Mouse (Mus musculus) kidney, postnatal 10 days (tissue): ENCODE data around the gene Acy3.
"Not testable (repeated sequence)": the region's sequence is repeated elsewhere in the genome, so short reads cannot be mapped to it uniquely, and the experiment has no call there.

Experiments
- DNase-seq: peaks from one replicate; pipeline ENCODE4 v3.0.0; 2021; ENCODE audit warnings: mixed read lengths

The Acy3 gene

GRCm38 (mm10) chr19:4004331-4004730, 18.0 kb downstream of the Acy3 start:
- DNase-seq: no peak

DNA sequence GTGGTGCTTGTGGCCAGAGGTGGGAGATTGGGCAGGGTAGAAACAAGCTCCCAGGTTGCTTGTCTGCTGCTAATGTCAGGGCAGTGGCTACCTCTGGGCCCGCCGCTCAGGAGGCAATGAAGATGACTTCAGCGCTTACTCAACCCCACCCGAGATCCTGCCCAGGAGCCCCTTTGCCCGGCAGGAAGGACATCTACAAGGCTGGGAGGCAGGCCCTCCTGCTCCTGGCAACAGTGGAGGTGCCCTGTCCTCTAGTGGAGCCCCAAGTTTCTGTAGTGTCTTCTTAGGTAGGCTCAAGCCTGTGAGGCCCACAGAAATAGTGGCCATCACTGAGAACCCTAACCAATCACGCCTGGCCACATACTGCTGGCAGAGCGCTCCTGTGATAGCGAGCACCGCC, 18.7 kb downstream of the Acy3 start:
- no peak for DNase-seq

- no peak for DNase-seq
Measured at GRCm38 (mm10) chr19:4005971-4006370, 19.6 kb downstream of the Acy3 start.

DNA sequence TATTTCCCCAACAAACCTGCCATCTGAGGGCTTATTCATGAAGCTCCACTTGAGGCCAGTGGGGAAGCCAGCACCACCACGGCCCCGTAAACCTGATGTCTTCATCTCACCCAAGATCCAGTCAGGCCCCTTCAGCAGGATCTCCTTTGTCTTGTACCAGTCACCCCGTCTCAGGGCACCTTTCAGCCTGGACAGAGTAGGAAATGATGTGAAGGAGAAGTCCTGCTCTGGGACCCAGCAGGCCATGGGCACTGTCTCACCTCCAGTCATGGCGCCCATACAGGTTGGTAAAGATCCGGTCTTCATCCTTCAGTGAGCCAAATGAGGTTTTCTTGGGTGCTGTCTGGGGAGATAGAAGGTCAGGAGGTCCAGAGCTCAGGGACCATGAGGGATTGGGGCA, 24.7 kb downstream of the Acy3 start:
- DNase-seq: no peak

GRCm38 (mm10) chr19:4012432-4013022, 26.2 kb downstream of the Acy3 start, which contains the start of gene Ndufv1:
Ndufv1 (minus strand) TSS chr19:4012806.
- DNase-seq: peak; percentile 98

DNA sequence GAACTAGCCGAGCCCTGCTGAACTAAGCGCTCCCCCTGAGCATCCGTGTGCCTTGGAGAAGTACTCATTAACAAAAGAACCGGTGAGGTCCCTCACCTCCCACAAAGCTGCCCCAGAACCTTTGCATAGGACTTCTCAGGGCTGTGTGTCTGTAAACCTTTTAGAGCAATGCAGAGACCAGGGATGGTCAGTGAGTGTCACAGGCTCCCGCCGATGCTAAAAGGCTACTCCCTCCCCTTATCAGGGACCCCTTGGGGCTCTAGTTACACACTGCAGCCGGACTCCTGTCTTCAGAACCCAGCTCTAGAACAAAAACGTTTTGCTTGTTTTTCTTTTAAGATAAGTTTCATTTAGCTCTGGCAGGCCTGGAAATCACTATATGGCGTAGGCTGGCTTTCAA, 26.7 kb downstream of the Acy3 start:
- DNase-seq: no peak

DNA sequence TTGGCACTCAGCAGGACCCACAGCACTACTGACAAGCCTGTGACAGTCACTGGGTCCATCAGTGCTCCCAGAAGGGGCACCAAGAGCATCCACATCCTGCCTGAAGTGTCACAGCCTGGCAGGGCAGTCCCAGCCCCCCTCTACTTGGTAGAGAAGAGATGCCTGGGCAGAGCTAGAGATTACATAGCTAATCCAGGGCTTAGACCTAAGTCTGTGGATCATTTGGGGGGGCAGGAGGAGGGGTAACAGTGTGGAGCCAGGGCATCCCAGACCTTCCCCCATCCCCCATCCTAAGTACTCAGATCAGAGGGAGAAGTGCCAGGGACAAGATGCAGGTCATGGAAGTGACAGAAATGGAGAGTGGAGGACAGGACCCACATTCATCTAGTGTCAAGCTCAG, 28.4 kb downstream of the Acy3 start:
- DNase-seq: no peak

DNA sequence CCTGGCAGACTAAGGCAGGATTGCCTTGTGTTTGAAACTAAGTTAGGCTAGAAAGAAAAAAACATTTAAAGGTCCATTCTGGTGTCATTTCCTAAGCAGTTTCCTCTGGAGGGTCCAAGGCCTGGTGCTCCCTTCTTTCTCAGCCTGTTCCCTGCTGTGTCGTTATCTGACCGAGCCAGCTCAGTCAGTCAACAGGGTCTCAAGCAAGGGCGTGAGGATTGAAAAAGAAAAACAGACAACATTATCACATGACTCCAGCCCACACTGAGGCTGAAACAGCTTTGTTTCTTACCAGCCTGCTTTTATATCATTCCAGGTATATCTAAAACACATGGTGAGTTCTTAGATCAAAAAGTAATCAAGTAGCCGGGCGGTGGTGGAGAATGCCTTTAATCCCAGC, 29.3 kb downstream of the Acy3 start:
- DNase-seq: no peak

- DNase-seq: no peak
Measured at GRCm38 (mm10) chr19:4017921-4018587, 31.7 kb downstream of the Acy3 start.

DNA sequence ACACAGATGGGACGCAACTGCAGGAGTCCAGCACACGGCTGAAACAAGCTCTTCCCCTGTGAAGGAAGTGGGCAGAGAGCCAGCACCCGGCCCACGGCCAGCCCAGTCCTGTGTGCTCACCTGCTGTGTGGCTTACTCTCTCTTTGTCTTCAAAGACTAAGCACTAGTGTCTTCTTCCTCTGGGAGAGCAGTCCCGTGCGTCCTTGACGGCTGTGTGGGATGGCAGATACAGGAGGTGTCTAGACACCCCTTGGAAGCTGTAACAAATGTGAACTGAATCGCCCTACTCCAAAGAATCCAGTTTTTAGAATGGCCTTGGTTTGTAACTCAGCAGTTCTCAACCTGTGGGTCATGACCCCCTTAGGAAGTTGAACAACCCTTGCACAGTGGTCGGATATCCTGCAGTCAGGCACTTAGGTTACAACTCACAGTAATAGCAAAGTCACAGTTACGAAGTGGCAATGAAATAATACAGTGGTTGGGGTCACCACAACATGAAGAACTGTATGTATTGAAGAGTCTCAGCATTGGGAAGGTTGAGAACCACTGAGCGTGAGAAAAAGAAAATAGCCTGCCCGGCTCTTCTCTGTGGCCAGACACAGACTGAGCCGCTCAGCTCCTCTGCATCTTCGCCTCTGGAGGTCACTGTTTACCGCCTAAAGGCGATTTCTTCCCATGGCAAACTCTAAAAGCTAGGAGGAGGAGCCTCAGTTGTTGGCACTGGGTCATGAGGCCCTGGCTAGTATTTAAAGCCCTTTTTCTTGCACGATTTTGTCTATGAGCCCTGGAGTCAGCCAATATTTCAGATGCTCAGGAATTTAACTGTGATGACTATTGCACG, 32.6 kb downstream of the Acy3 start:
- peak; percentile 89 for DNase-seq

GRCm38 (mm10) chr19:4023185-4023584, 36.8 kb downstream of the Acy3 start:
- DNase-seq: no peak

GRCm38 (mm10) chr19:4027576-4027975, 41.2 kb downstream of the Acy3 start:
- no peak for DNase-seq

DNA sequence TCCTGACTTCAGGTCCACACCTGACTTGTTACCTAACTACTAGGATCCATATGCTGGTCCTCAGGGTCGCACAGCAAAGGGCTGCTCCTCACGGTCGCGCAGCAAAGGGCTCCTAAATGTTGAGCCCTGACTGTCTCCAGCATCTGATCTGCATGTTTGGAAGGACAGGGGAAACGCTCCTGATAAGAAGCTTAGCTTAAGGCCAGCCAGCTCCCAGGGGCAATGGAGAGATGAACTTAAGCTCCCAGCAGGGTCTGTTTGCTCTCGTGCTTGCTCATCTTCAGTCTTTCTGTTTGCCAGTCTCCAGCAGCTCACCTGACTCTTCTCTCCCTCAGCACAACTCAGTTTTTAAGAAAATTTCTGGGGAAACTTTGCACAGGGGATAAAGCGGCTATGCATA, 46.3 kb downstream of the Acy3 start:
- DNase-seq: no peak

DNA sequence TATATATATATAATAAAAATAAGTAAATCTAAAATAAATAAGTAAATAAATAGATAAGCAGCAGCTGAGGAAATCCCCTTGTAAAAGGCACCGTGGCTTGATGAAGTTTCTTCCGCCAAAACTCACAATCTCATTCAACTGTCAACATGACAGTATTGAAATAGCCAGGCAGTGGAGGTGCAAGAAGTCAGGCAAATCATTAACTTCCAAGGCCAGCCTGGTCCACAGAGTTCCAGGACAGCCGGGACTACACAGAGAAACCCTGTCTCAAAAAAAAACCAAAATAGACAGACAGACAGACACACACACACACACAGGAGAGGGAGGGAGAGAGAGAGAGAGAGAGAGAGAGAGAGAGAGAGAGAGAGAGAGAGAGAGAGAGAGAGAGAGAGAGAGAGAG, 46.9 kb downstream of the Acy3 start:
- DNase-seq: peak; percentile 43

DNA sequence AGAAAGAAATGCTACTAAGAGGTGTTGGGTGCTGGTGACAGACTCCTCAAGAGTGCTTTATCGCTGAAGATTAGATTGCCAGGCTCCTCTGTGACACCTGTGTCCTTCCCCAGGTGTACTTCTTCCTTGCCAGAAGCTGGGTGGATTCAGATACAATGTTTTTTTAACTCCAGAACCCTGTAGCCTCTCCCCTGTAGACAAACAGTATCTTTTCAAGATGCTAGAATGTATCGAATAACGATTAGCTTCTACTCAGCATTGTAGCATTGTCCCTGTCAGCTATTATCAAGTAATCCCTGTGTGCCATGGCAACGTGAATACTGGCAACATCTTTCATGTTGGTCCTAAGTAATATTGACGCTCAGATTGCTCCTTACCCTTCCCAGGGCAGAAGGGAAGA, 47.4 kb downstream of the Acy3 start:
- no peak for DNase-seq

GRCm38 (mm10) chr19:4036327-4037045, 50.1 kb downstream of the Acy3 start:
- no peak for DNase-seq

DNA sequence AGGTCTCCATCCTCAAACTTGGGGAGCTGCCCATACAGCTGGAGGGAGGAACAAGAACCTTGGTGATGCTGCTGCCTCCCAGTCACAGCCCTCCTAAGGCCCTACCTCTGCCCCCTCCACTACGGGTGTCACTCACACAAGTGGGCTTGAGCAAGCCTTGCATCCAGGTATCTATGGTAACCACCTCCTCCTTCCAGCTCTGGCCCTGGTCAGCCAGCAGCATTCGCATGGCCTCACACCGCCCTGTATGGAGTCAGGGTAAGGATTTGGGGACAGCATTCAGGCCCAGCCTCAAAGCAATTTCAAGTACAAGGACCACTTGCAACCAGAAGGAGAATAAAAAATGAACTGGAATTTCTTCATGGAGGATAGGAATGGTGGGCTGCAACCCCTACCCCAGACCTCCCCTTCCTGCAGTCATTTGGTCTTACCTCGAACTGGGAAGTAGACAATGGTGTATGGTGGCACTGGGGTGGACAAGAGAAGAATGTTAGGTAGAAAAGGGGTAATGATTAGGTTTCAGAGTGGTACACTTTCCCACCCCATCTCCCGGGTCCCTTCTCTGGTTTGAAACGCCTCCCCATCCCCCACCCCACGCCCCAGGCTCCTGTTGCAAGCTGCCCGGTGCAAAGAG, 50.9 kb downstream of the Acy3 start:
- not testable (repeated sequence) for DNase-seq

- peak; percentile 92 for DNase-seq
Measured at GRCm38 (mm10) chr19:4037788-4038232, 51.4 kb downstream of the Acy3 start, which contains the start of gene Gstp1. Gstp1 (minus strand) TSS chr19:4037985.
